Mouse (Mus musculus) hindbrain, embryonic 12.5 days (tissue): ENCODE results near the gene Olfr214. TPM values are rescaled to one million over a fixed set of nuclear protein-coding genes. Genes with fewer than 3 reads are reported as not detected.

Source experiments
- polyA plus RNA-seq: library from polyadenylated mRNA; unstranded; fragments of >200 nt; fragmentation: Nextera tagmentation; extraction: Ambion mirVana; gene quantifications from 2 replicates; pipeline ENCODE4 v1.2.1, GENCODE M21; 2016

The Olfr214 gene
- polyA plus RNA-seq, 1 experiment from 2014 or later: not detected

Other genes starting within 250 kb of the Olfr214 start
- gene March8, start 216.2 kb upstream of the Olfr214 start, polyA plus RNA-seq: 65.0 and 68.5 TPM in 2 replicates
- 1.0 and 1.2 TPM in 2 replicates for gene Alox5, start 93.1 kb upstream of the Olfr214 start, polyA plus RNA-seq
- not detected in 2 replicates for gene Olfr211, start 65.1 kb upstream of the Olfr214 start, polyA plus RNA-seq
- 0.08 TPM in 1 of 2 replicates, not detected in the other for gene Olfr212, start 47.7 kb upstream of the Olfr214 start, polyA plus RNA-seq
- gene Olfr213, start 15.8 kb upstream of the Olfr214 start, polyA plus RNA-seq: not detected in 2 replicates
- gene Gm5580, start 3.1 kb upstream of the Olfr214 start, polyA plus RNA-seq: 0.23 and 0.52 TPM in 2 replicates
- gene Olfr215, start 30.0 kb downstream of the Olfr214 start, polyA plus RNA-seq: not detected in 2 replicates
- 237 and 251 TPM in 2 replicates for gene Zfp422, start 74.8 kb downstream of the Olfr214 start, polyA plus RNA-seq
- 9.5 and 9.7 TPM in 2 replicates for gene Depp1, start 96.4 kb downstream of the Olfr214 start, polyA plus RNA-seq
- 38.7 and 46.7 TPM in 2 replicates for gene Rassf4, start 119.7 kb downstream of the Olfr214 start, polyA plus RNA-seq
- gene Tmem72, start 162.7 kb downstream of the Olfr214 start, polyA plus RNA-seq: 0.10 and 0.12 TPM in 2 replicates